Comparison of ENCODE assay signal across 8 mouse cellular contexts in genomic region chr9:99436182-99437030, GRCm38 (mm10). TPM values are rescaled to one million over a fixed set of nuclear protein-coding genes. Genes with fewer than 3 reads are reported as not detected.
DNase-seq lines count a peak whose midpoint lies in the region; ATAC-seq and TF ChIP-seq lines count a peak whose summit lies in the region.

No protein-coding gene starts in this region.

- intact Hi-C loops in gastrocnemius, postnatal 14 days (cut with DNase I; ENCODE audit: low total_unique reads) = no loop called here
- intact Hi-C loops in left cerebral cortex, postnatal 36 days (cut with DNase I) = loop anchor here (5.0 kb wide), 1 partner anchor 49 kb away; no protein-coding TSS in a partner anchor

- peaks cover 28% of the 10 kb centered on the region for H3K4me1 ChIP-seq in hindbrain, postnatal 0 days (ENCODE audit: insufficient read depth, low read length)

- H3K4me3 ChIP-seq in hindbrain, postnatal 0 days (ENCODE audit: low read length) = peak overlapping the region; percentile 89

- under 1% methylated on average over 56 of the region's 86 CpGs for WGBS in hindbrain, postnatal 0 days

- no peaks in the 10 kb centered on the region for H3K9me3 ChIP-seq in hindbrain, postnatal 0 days (ENCODE audit: low read length)

- no peak for TF ChIP-seq CTCF in hindbrain, postnatal 0 days (IDR thresholded peaks at IDR 0.05; ENCODE audit: low read depth)

- peak overlapping the region; percentile 91 for H3K9ac ChIP-seq in hindbrain, postnatal 0 days (replicated peaks; ENCODE audit: low read length)

- H3K27ac ChIP-seq in hindbrain, postnatal 0 days = peak overlapping the region; percentile 94

- no peaks in the 10 kb centered on the region for H3K27me3 ChIP-seq in hindbrain, postnatal 0 days (ENCODE audit: insufficient read depth, low read length)

- no peaks in the 10 kb centered on the region for H3K36me3 ChIP-seq in hindbrain, postnatal 0 days (ENCODE audit: insufficient read depth, low read length)

- peak; percentile 76 for ATAC-seq in hindbrain, postnatal 0 days
- ATAC-seq in megakaryocyte progenitor cell, adult 5-6 weeks (replicated peaks; ENCODE audit: poor library complexity) = peak; percentile 60

- DNase-seq in adrenal gland, adult 18-20 months (ENCODE audit: low spot score in 2 of 2) = peak; percentile 86 to 88
- DNase-seq in cerebellum, postnatal 4 days (ENCODE audit: low spot score in 2 of 2) = peak; percentile 34 to 71
- peak; percentile 83 for DNase-seq in gastrocnemius, postnatal 14 days
- peak; percentile 85 for DNase-seq in hindbrain, postnatal 0 days (ENCODE audit: low spot score)
- DNase-seq in left cerebral cortex, postnatal 36 days (ENCODE audit: low spot score in 2 of 2) = peak; percentile 86 to 91
- DNase-seq in right cerebral cortex, postnatal 25 days = peak; percentile 88
- DNase-seq in yolk sac, embryonic 10.5 days (ENCODE audit: low spot score) = peak; percentile 77

- H3K4me2 ChIP-seq in hindbrain, postnatal 0 days (ENCODE audit: low read depth, low read length) = peak overlapping the region; percentile 90

RNA-seq across cellular contexts. Expression of gene Mras, which starts 0.8 kb away (rescaled TPM):
- 10 to 100 TPM; 59.9 to 92.3 TPM for total RNA-seq in adrenal gland, adult 18-20 months (2021)
- total RNA-seq in gastrocnemius, postnatal 14 days (2021) = 1 to 10 TPM; 6.8 to 7.7 TPM
- total RNA-seq in hindbrain, postnatal 0 days (2014; rRNA removed) = 75.5 and 95.2 TPM in 2 replicates
- 66.9 and 74.0 TPM in 2 replicates for polyA plus RNA-seq in hindbrain, postnatal 0 days (2015; fragmentation: Nextera tagmentation; extraction: Ambion mirVana)
- 100 to 1,000 TPM; 151 to 157 TPM for total RNA-seq in left cerebral cortex, postnatal 36 days (2021)
- 4.7 and 5.1 TPM in 2 replicates for total RNA-seq in megakaryocyte progenitor cell, adult 5-6 weeks (2015)
- 4.1 and 5.2 TPM in 2 replicates for total RNA-seq in megakaryocyte progenitor cell, adult 5-6 weeks (2017)

RNA-seq across cellular contexts. Expression of gene Nme9, which starts 14.9 kb away (rescaled TPM):
- not detected for total RNA-seq in adrenal gland, adult 18-20 months (2021)
- total RNA-seq in gastrocnemius, postnatal 14 days (2021) = not detected
- total RNA-seq in hindbrain, postnatal 0 days (2014; rRNA removed) = 1.0 TPM in 1 of 2 replicates, not detected in the other
- 0.64 and 0.82 TPM in 2 replicates for polyA plus RNA-seq in hindbrain, postnatal 0 days (2015; fragmentation: Nextera tagmentation; extraction: Ambion mirVana)
- not detected for total RNA-seq in left cerebral cortex, postnatal 36 days (2021)
- total RNA-seq in megakaryocyte progenitor cell, adult 5-6 weeks (2015) = not detected in 2 replicates
- total RNA-seq in megakaryocyte progenitor cell, adult 5-6 weeks (2017) = not detected in 2 replicates

Comparison
In these comparisons a context has a peak if more than half of its experiments do, and no peak if none do; other contexts are left out.
1. Peak in every context shown above with its lines: DNase-seq, ATAC-seq, H3K4me3 ChIP-seq and H3K27ac ChIP-seq.